18 mouse cellular contexts compared by ENCODE assay signal in the genomic region with DNA sequence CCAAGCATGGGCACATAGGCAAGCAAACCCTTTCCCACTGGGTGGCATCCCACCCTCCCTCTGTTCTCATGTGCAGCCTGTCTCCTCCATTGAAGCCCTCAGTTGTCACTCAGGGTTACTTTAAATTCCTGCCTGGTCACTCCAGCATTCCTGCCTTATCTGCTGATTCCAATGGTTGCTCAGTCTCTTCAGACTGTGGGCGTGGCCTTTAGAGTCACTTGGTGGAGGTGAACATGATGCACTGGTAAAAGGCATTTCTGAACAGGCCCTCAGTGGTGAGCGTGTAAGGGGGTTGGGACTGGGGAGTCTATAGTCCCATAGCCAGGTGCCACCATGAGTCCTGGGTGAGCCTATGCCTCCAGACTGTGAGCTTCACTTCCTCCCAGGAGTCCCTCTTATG. TPM values are rescaled to one million over a fixed set of nuclear protein-coding genes. Genes with fewer than 3 reads are reported as not detected.
DNase-seq lines count a peak whose midpoint lies in the region; ATAC-seq and TF ChIP-seq lines count a peak whose summit lies in the region.
"Had no signal": no experiment of that assay in that cellular context is flagged by ENCODE, and none has a peak within 500 bp of the region (broad histone marks: within the 10 kb centered on the region; RNA-seq: fewer than 3 reads in every experiment).

No protein-coding gene starts in this region.

- no peak overlapping the region for H3K4me2 ChIP-seq in stomach, embryonic 14.5 days (replicated peaks; ENCODE audit: low read depth, low read length)
- H3K4me2 ChIP-seq in stomach, postnatal 0 days (replicated peaks; ENCODE audit: low read depth), result no peak overlapping the region
- H3K4me2 ChIP-seq: embryonic facial prominence, embryonic 13.5 days; forebrain, embryonic 12.5 days; limb, embryonic 15.5 days; midbrain, embryonic 13.5 days had no signal

- peaks cover 9% of the 10 kb centered on the region for H3K27me3 ChIP-seq in stomach, embryonic 14.5 days (ENCODE audit: control insufficient read depth, insufficient read depth, low read length)
- no peaks in the 10 kb centered on the region for H3K27me3 ChIP-seq in stomach, postnatal 0 days (ENCODE audit: control insufficient read depth, insufficient read depth, low read length)
- H3K27me3 ChIP-seq in thymus, adult 2 months (ENCODE audit: control insufficient read depth, insufficient read depth, low read length), result no peaks in the 10 kb centered on the region

- H3K36me3 ChIP-seq in stomach, embryonic 14.5 days (ENCODE audit: control insufficient read depth, insufficient read depth, low read length), result no peaks in the 10 kb centered on the region
- H3K36me3 ChIP-seq in stomach, postnatal 0 days (ENCODE audit: control insufficient read depth, insufficient read depth, low read length), result no peaks in the 10 kb centered on the region
- H3K36me3 ChIP-seq in thymus, adult 2 months (ENCODE audit: control insufficient read depth, insufficient read depth, low read length), result no peaks in the 10 kb centered on the region
- H3K36me3 ChIP-seq: embryonic facial prominence, embryonic 13.5 days; forebrain, embryonic 12.5 days; limb, embryonic 15.5 days; midbrain, embryonic 13.5 days had no signal

- TF ChIP-seq EP300 in stomach, postnatal 0 days (optimal IDR thresholded peaks at IDR 0.05), result no peak

- H3K4me1 ChIP-seq in stomach, embryonic 14.5 days (ENCODE audit: control insufficient read depth, insufficient read depth, low read length), result no peaks in the 10 kb centered on the region
- H3K4me1 ChIP-seq in stomach, postnatal 0 days (replicated peaks; ENCODE audit: control insufficient read depth, insufficient read depth), result no peaks in the 10 kb centered on the region
- H3K4me1 ChIP-seq in lung, adult 2 months (ENCODE audit: control insufficient read depth, insufficient read depth, low read length), result peaks cover 2% of the 10 kb centered on the region
- no peaks in the 10 kb centered on the region for H3K4me1 ChIP-seq in thymus, adult 2 months (replicated peaks; ENCODE audit: control insufficient read depth, insufficient read depth, low read length)
- H3K4me1 ChIP-seq: embryonic facial prominence, embryonic 13.5 days; limb, embryonic 15.5 days had no signal

- no peaks in the 10 kb centered on the region for H3K9me3 ChIP-seq in stomach, embryonic 14.5 days (ENCODE audit: control insufficient read depth, low read depth, low read length)
- no peaks in the 10 kb centered on the region for H3K9me3 ChIP-seq in stomach, postnatal 0 days (ENCODE audit: control insufficient read depth, low read length)
- H3K9me3 ChIP-seq: embryonic facial prominence, embryonic 13.5 days; forebrain, embryonic 12.5 days; limb, embryonic 15.5 days; midbrain, embryonic 13.5 days had no signal

- WGBS in stomach, embryonic 14.5 days, result 38% methylated on average over 2 of the region's 2 CpGs
- 59% methylated on average over 2 of the region's 2 CpGs for WGBS in stomach, postnatal 0 days
- 75% methylated on average over 2 of the region's 2 CpGs for WGBS in lung, adult 2 months
- 91% methylated on average over 2 of the region's 2 CpGs for WGBS in thymus, adult 2 months

- ATAC-seq in stomach, embryonic 14.5 days (ENCODE audit: insufficient number of reproducible peaks, insufficient read depth, low FRiP score, low read depth), result 0 out of 2 replicates have a peak, but pooled peaks have one; percentile 28
- no peak for ATAC-seq in stomach, postnatal 0 days (ENCODE audit: low FRiP score, low TSS enrichment)
- no peak for ATAC-seq in megakaryocyte-erythroid progenitor cell, adult 5-6 weeks (replicated peaks; ENCODE audit: low FRiP score, low TSS enrichment, poor library complexity, severe bottlenecking)
- ATAC-seq: CD4-positive, CD25-positive, alpha-beta regulatory T cell, adult 4 months; midbrain, embryonic 13.5 days had no signal

- intact Hi-C loops in heart, postnatal 10 days (cut with DNase I), result no loop called here

- no peak for TF ChIP-seq POLR2A in lung, adult 2 months (IDR thresholded peaks at IDR 0.05; ENCODE audit: borderline replicate concordance, extremely low read depth, low read depth, low read length)
- no peak for TF ChIP-seq POLR2A in thymus, adult 2 months (IDR thresholded peaks at IDR 0.05; ENCODE audit: control insufficient read depth, extremely low read depth, insufficient read depth, low read length, poor library complexity)

- H3K9ac ChIP-seq in stomach, embryonic 14.5 days (replicated peaks; ENCODE audit: low read depth, low read length), result no peak overlapping the region
- no peak overlapping the region for H3K9ac ChIP-seq in stomach, postnatal 0 days (ENCODE audit: low read length)
- H3K9ac ChIP-seq: embryonic facial prominence, embryonic 13.5 days; forebrain, embryonic 12.5 days; limb, embryonic 15.5 days; midbrain, embryonic 13.5 days had no signal

- H3K4me3 ChIP-seq in stomach, embryonic 14.5 days (ENCODE audit: low read depth, low read length), result no peak overlapping the region
- no peak overlapping the region for H3K4me3 ChIP-seq in stomach, postnatal 0 days (ENCODE audit: low read depth, low read length)
- no peak overlapping the region for H3K4me3 ChIP-seq in lung, adult 2 months (replicated peaks; ENCODE audit: extremely low read depth, low read depth, low read length)
- no peak overlapping the region for H3K4me3 ChIP-seq in thymus, adult 2 months (ENCODE audit: control insufficient read depth, insufficient read depth, low read length)
- H3K4me3 ChIP-seq: embryonic facial prominence, embryonic 13.5 days; forebrain, embryonic 12.5 days; limb, embryonic 15.5 days; midbrain, embryonic 13.5 days had no signal

- no peak for DNase-seq in stomach, postnatal 0 days (ENCODE audit: low spot score)
- peak; percentile 58 to 63 for DNase-seq in heart, postnatal 10 days
- peak; percentile 56 for DNase-seq in lung, adult 2 months
- peak; percentile 45 for DNase-seq in yolk sac, embryonic 10.5 days (ENCODE audit: low spot score)
- no peak for DNase-seq in kidney, adult 8-10 months
- no peak for DNase-seq in thymus, adult 2 months
- DNase-seq: adrenal gland, postnatal 25 days; cerebellum, postnatal 36 days; kidney, adult 18-20 months; right cerebral cortex, postnatal 14 days; thymus, postnatal 14 days had no signal

- H3K27ac ChIP-seq in stomach, embryonic 14.5 days (ENCODE audit: low read length), result no peak overlapping the region
- H3K27ac ChIP-seq in stomach, postnatal 0 days (replicated peaks), result no peak overlapping the region
- no peak overlapping the region for H3K27ac ChIP-seq in thymus, adult 2 months (ENCODE audit: control insufficient read depth, insufficient read depth, low read length)
- H3K27ac ChIP-seq: embryonic facial prominence, embryonic 13.5 days; forebrain, embryonic 12.5 days; limb, embryonic 15.5 days; midbrain, embryonic 13.5 days had no signal

- TF ChIP-seq CTCF in stomach, postnatal 0 days (IDR thresholded peaks at IDR 0.05; ENCODE audit: low read depth), result no peak
- no peak for TF ChIP-seq CTCF in lung, adult 2 months (IDR thresholded peaks at IDR 0.05; ENCODE audit: insufficient read depth, low read length)
- no peak for TF ChIP-seq CTCF in thymus, adult 2 months (IDR thresholded peaks at IDR 0.05; ENCODE audit: borderline replicate concordance, control insufficient read depth, extremely low read depth, insufficient read depth, low read length, poor library complexity)

RNA-seq across cellular contexts. Expression of a gene that starts 5.5 kb away (rescaled TPM):
- polyA plus RNA-seq in stomach, embryonic 14.5 days (2014; fragmentation: Nextera tagmentation; extraction: Ambion mirVana), result 1.8 and 3.2 TPM in 2 replicates
- polyA plus RNA-seq in stomach, postnatal 0 days (2015; fragmentation: Nextera tagmentation; extraction: Ambion mirVana), result 3.2 and 3.4 TPM in 2 replicates
- 100 to 1,000 TPM; 263 to 279 TPM for total RNA-seq in heart, postnatal 10 days (2021)
- polyA plus RNA-seq in lung, adult 2 months (2012; rRNA removed), result 17.1 and 22.3 TPM in 2 replicates
- total RNA-seq in megakaryocyte-erythroid progenitor cell, adult 5-6 weeks (2014; fragmentation: Nextera tagmentation), result 0.39 and 0.40 TPM in 2 replicates
- total RNA-seq in megakaryocyte-erythroid progenitor cell, adult 5-6 weeks (2017), result 1.3 TPM in 1 of 2 replicates, not detected in the other
- polyA plus RNA-seq in thymus, adult 2 months (2012; rRNA removed), result 0.92 and 3.6 TPM in 2 replicates

Comparison
In these comparisons a context has a peak if more than half of its experiments do, and no peak if none do; other contexts are left out.
1. DNase-seq: peak in heart, postnatal 10 days (2 of 2), lung, adult 2 months (single experiment) and yolk sac, embryonic 10.5 days (single experiment); none in stomach, postnatal 0 days (single experiment), kidney, adult 8-10 months (0 of 2) and thymus, adult 2 months (single experiment).